Mouse (Mus musculus) neural tube, embryonic 14.5 days (tissue): ENCODE measurements around the gene Ttc21b. TPM values are rescaled to one million over a fixed set of nuclear protein-coding genes. Genes with fewer than 3 reads are reported as not detected.

Experiments used
- ATAC-seq: fragments of 200-750 bp; cut with Nextera tagmentation; 2 replicates; pipeline ENCODE4 v1.8.0; 2017; ENCODE audit warnings: low read depth, mild to moderate bottlenecking, moderate TSS enrichment, moderate library complexity
- H3K27ac ChIP-seq: fragments of 300-500 bp; sonication (generic); 2 replicates; pipeline ENCODE4 v1.5.1; 2014; ENCODE audit warnings: low read depth, mild to moderate bottlenecking, control low read depth, low read length, moderate library complexity, mixed read lengths
- H3K27me3 ChIP-seq: fragments of 300-500 bp; sonication (generic); 2 replicates; pipeline ENCODE4 v1.6.1; 2014; ENCODE audit warnings: low read length; ENCODE audit not compliant: control insufficient read depth, insufficient read depth
- H3K36me3 ChIP-seq: fragments of 300-500 bp; sonication (generic); 2 replicates; pipeline ENCODE4 v1.6.1; 2014; ENCODE audit warnings: low read length, mixed read lengths; ENCODE audit not compliant: control insufficient read depth, insufficient read depth
- H3K4me1 ChIP-seq: fragments of 300-500 bp; sonication (generic); 2 replicates; pipeline ENCODE4 v1.6.1; 2014; ENCODE audit warnings: low read length; ENCODE audit not compliant: control insufficient read depth, insufficient read depth
- H3K4me2 ChIP-seq: fragments of 300-500 bp; sonication (generic); 2 replicates; pipeline ENCODE4 v1.6.1; 2014; ENCODE audit warnings: mild to moderate bottlenecking, low read depth, low read length, control low read depth
- H3K4me3 ChIP-seq: fragments of 300-500 bp; sonication (generic); 2 replicates; pipeline ENCODE4 v1.5.1; 2014; ENCODE audit warnings: low read depth, low read length, control low read depth, mixed read lengths
- H3K9ac ChIP-seq: fragments of 300-500 bp; sonication (generic); replicated peaks from 2 replicates; pipeline ENCODE4 v1.6.1; 2014; ENCODE audit warnings: low read depth, mild to moderate bottlenecking, control low read depth, low read length, mixed read lengths
- H3K9me3 ChIP-seq: fragments of 300-500 bp; sonication (generic); 2 replicates; pipeline ENCODE4 v1.6.1; 2016; ENCODE audit warnings: low read length; ENCODE audit not compliant: control insufficient read depth
- WGBS: fragments of 180-500 bp; shearing (Covaris S2); extraction: QIAGEN DNeasy Blood & Tissue Kit; methylation state at CpG from one replicate; pipeline ENCODE4 v1.1.7; 2014; 5-methylcytosine and 5-hydroxymethylcytosine counted together
- polyA plus RNA-seq: library from polyadenylated mRNA; unstranded; fragments of >200 nt; fragmentation: Nextera tagmentation; extraction: Ambion mirVana; gene quantifications from 2 replicates; pipeline ENCODE4 v1.2.1, GENCODE M21; 2014

The Ttc21b gene
- polyA plus RNA-seq, 1 experiment from 2014 or later: 19.4 TPM

DNA sequence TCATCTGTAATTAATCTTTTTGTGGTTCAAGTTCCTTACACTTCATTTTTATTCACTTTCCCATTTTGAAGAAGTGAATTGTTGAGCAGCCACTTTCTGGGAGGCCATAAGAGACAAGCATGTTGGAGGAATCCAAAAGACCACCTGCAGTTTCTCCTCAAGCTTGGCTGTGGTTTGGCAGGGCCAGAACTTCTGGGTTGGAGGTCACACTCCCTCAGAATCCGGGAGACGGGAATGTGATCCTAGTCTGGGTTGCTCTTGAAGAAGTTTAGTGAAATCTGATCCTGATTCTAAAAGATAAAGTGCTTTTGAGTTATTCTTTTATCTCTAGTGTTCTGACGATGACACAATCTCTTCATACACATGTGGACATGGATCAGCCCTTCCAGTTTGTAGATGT, 105.9 kb downstream of the Ttc21b start:
- Histone ChIP-seq H3K36me3 (no peaks in the 10 kb centered on the region), H3K9ac (no peak overlapping the region), H3K4me2 (no peak overlapping the region), H3K4me1 (no peaks in the 10 kb centered on the region), H3K4me3 (no peak overlapping the region), H3K27me3 (no peaks in the 10 kb centered on the region), H3K27ac (no peak overlapping the region), H3K9me3 (no peaks in the 10 kb centered on the region)
- ATAC-seq: no peak
- WGBS: 74% methylated on average over 3 of the region's 3 CpGs

DNA sequence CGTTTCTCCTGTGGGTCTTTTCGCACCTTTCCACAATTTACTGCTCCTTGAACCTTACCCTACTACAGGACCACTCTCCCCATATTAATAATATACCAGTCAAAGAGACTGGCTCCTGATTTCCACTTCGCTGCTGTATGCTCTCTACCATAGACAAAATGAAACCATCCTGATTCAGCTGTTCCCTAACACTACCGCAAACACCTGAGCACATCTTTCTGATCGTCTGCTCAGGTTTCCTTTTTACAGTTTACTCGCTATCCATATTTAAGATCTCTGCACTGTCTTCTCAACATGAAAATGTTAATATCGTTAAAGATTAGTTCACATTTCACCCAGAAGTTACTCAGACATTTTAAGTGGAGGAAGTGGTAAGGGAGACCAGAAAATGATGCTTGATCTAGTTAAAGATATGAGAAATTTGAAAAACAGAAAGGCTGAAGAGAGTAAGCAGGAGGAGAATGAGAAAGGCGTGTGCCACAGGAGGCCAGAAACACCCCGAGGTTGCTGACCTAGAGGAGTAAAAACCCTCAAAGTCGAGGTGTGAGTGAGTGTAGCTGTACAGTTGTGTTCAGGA, 107.7 kb downstream of the Ttc21b start:
- Histone ChIP-seq H3K9ac (no peak overlapping the region), H3K27ac (no peak overlapping the region), H3K36me3 (no peaks in the 10 kb centered on the region), H3K4me2 (no peak overlapping the region), H3K27me3 (no peaks in the 10 kb centered on the region), H3K4me1 (no peaks in the 10 kb centered on the region), H3K9me3 (no peaks in the 10 kb centered on the region), H3K4me3 (no peak overlapping the region)
- ATAC-seq: no peak
- WGBS: 87% methylated on average over 10 of the region's 10 CpGs

DNA sequence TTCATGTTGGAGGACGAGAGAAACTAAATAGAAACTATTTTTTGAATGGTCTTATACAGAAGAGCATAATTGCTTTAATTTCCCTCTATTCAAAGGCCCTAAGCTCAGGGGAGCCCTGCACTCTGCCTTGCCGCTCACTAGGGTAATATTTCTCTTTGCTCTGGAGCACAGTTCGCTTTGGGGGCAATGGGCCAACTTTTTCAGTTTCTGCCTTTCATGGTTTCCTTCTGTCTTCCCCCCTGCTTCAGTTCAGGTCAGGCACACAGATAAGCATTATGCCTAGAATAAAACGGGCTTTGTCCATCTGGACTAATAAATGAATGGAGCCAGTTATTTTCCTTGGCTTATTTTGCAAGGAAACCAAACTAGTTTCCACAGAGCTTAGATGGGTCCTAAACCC, 109.9 kb downstream of the Ttc21b start:
- peak; percentile 51; the same call in 1 of the 2 replicates for ATAC-seq
- Histone ChIP-seq H3K9me3 (no peaks in the 10 kb centered on the region), H3K9ac (no peak overlapping the region), H3K36me3 (no peaks in the 10 kb centered on the region), H3K27ac (no peak overlapping the region), H3K27me3 (no peaks in the 10 kb centered on the region), H3K4me3 (no peak overlapping the region), H3K4me2 (no peak overlapping the region), H3K4me1 (no peaks in the 10 kb centered on the region)
- WGBS: 26% methylated on average over 4 of the region's 4 CpGs

DNA sequence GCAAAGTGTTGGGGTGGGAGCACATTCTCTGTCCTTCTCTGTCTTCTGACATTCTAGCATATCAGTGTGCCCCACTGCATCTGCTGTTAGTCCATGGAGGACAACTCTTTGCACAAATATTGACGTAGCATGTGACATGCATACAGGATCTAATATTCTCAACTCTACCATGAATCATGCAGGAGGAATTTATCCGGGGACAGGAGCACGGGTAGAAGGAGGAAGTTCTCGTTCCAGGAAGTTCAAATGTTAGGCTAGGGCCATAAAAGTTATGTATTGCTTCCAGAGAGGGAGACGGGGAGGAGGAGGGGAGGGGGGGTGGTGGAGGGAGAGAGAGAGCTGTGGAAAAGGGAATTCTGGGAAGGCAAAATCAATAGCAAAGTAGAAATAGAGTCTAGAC, 111.6 kb downstream of the Ttc21b start:
- H3K9me3 ChIP-seq: no peaks in the 10 kb centered on the region
- H3K4me1 ChIP-seq: no peaks in the 10 kb centered on the region
- no peak overlapping the region for H3K4me2 ChIP-seq
- H3K27ac ChIP-seq: no peak overlapping the region
- H3K4me3 ChIP-seq: no peak overlapping the region
- H3K36me3 ChIP-seq: no peaks in the 10 kb centered on the region
- no peaks in the 10 kb centered on the region for H3K27me3 ChIP-seq
- WGBS: 29% methylated on average over 5 of the region's 5 CpGs
- H3K9ac ChIP-seq: no peak overlapping the region
- no peak for ATAC-seq

DNA sequence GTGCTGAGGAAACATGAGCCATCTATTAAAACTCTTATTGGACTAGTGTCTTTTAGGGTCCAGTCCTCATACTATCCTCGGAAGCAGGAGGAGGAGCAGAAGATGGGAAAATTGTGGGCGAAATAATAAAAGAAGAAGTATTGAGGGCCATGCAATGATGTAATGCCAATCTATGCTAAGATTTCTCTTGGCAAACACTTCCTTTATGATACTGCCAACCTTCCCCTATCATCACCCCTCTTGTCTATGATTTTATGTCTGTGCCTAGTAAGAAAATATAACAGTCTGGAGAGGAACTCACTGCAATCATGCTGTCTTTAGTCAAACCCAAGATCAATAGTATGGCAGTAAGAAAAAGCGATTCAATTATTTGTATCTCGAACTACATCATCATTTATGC, 113.1 kb downstream of the Ttc21b start:
- no peaks in the 10 kb centered on the region for H3K36me3 ChIP-seq
- H3K27ac ChIP-seq: no peak overlapping the region
- H3K9me3 ChIP-seq: no peaks in the 10 kb centered on the region
- no peak overlapping the region for H3K9ac ChIP-seq
- H3K27me3 ChIP-seq: no peaks in the 10 kb centered on the region
- no peak for ATAC-seq
- 94% methylated on average over 4 of the region's 4 CpGs for WGBS
- no peak overlapping the region for H3K4me2 ChIP-seq
- H3K4me3 ChIP-seq: no peak overlapping the region
- H3K4me1 ChIP-seq: no peaks in the 10 kb centered on the region

DNA sequence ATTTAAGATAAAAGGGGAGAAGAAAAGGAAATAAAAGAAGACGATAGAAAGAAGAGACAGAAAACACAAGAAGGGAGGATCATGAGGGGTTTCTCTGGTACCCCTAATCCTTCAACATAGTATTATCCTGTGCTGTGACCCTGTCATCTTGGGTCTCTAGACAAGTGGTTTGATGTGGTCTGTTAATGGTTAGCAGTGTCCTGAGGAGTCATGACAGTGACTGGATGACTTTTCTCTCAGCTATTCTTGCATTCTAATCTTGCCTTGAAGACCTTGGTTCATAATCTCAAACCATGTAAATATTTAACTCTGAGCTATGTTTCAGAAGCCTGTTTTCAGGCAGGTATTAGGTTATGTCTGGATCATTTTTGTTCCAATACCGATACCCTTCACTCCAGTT, 113.7 kb downstream of the Ttc21b start:
- H3K27me3 ChIP-seq: no peaks in the 10 kb centered on the region
- H3K4me2 ChIP-seq: no peak overlapping the region
- H3K4me3 ChIP-seq: no peak overlapping the region
- H3K4me1 ChIP-seq: no peaks in the 10 kb centered on the region
- no peaks in the 10 kb centered on the region for H3K9me3 ChIP-seq
- ATAC-seq: no peak
- no peak overlapping the region for H3K27ac ChIP-seq
- WGBS: 96% methylated on average over 2 of the region's 2 CpGs
- no peaks in the 10 kb centered on the region for H3K36me3 ChIP-seq
- H3K9ac ChIP-seq: no peak overlapping the region

DNA sequence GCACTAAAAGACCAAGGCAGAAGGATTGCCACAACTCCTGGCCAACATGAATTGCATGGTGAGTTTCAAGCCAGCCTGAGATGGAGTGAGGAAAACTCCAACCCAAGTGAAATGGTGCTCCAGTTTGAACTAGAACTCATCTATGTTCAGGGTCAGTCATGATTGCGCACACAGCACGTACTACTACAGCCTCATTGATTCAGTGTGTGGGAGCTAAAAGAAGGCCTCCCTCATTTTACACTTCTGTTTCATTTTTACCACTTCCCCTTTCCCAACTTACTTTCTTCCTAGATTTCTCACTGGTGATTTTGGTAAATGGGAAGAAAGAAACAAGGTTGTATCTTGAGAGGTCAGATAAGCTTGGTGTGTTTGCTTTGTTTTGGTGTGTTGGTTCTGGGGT, 114.1 kb downstream of the Ttc21b start:
- H3K27me3 ChIP-seq: no peaks in the 10 kb centered on the region
- H3K27ac ChIP-seq: no peak overlapping the region
- no peak overlapping the region for H3K4me2 ChIP-seq
- no peak for ATAC-seq
- H3K36me3 ChIP-seq: no peaks in the 10 kb centered on the region
- WGBS: 93% methylated on average over 2 of the region's 2 CpGs
- no peaks in the 10 kb centered on the region for H3K9me3 ChIP-seq
- H3K4me3 ChIP-seq: no peak overlapping the region
- H3K4me1 ChIP-seq: no peaks in the 10 kb centered on the region
- H3K9ac ChIP-seq: no peak overlapping the region

DNA sequence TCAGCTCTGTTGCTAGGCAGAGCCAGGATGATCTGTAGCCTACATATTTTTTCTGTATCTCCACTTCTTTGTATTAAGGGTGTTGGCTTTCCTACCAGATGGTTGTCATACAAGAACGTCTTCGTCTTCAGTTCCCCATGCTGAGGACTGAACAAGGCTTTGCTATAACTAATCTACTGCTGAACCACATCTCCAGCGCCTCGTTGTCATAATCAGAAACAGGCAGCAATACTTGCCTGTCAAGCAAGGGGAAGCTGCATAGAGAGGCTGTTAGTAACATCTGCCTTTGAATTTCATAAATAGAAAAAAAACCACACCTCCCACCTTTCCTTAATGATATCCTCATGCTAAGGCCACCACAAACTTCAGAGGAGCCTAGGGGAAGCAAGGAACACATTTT, 116.2 kb downstream of the Ttc21b start:
- Histone ChIP-seq H3K36me3 (no peaks in the 10 kb centered on the region), H3K9me3 (no peaks in the 10 kb centered on the region), H3K9ac (no peak overlapping the region), H3K4me2 (no peak overlapping the region), H3K27me3 (no peaks in the 10 kb centered on the region), H3K4me1 (no peaks in the 10 kb centered on the region), H3K27ac (no peak overlapping the region), H3K4me3 (no peak overlapping the region)
- ATAC-seq: no peak
- 85% methylated on average over 4 of the region's 4 CpGs for WGBS
